Mouse (Mus musculus): ENCODE results near the gene Iqch.

DNA sequence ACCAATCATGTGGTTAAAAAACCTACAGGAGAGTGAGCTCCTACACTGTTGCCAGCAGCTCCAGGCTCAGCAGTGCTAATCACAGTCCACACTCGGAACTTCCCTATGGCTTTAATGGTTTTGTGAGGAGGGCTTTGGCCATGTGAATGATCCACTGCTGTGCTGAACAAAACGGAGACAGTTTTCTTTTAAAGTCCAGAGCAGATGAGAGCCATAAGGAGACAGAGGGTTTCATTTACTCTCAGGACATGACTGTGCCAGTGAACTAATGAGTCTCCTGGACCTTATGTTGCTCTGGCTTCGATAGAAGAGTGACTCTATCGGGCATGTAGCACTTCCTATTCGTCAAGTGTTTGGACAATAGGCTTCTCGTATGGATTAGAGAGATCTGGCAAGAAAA lies 181.9 kb downstream of the Iqch start:
- no peak for TF ChIP-seq GATA1 (IDR thresholded peaks at IDR 0.05; ENCODE audit: low read length)
- no peak for TF ChIP-seq TAL1 (IDR thresholded peaks at IDR 0.05; ENCODE audit: low read length)

Data from erythroblast, embryonic 14.5 days (primary cell).